Mouse (Mus musculus) T-helper 2 cell (primary cell): ENCODE data around the gene Smu1.

Experiments
- in situ Hi-C: fragments of 300-600 bp; cut with MboI, MseI; formaldehyde crosslinking; loops from one replicate; pipeline ENCODE4 v1.15.1; 2025; ENCODE audit warnings: high pct_unique_total_duplicates

The Smu1 gene

GRCm38 (mm10) chr4:40757157-40757779 lies 455 bp downstream of the Smu1 start:
- in situ Hi-C loops: no loop called here

- in situ Hi-C loops: no loop called here
These were observed 22.4 kb downstream of the Smu1 start for GRCm38 (mm10) chr4:40735351-40735750.

- in situ Hi-C loops: no loop called here
These were observed 26.5 kb downstream of the Smu1 start for GRCm38 (mm10) chr4:40731262-40731661.

- in situ Hi-C loops: no loop called here
These were observed 30.5 kb downstream of the Smu1 start for GRCm38 (mm10) chr4:40727247-40727646.

- in situ Hi-C loops: no loop called here
These were observed 32.2 kb downstream of the Smu1 start for GRCm38 (mm10) chr4:40725554-40725953.

- in situ Hi-C loops: no loop called here
These were observed 32.6 kb downstream of the Smu1 start for GRCm38 (mm10) chr4:40725141-40725540.

- in situ Hi-C loops: loop anchor here (25.0 kb wide), 1 partner anchor 1014 kb away; the partner anchor contains the start of gene Arid3c
These were observed 34.8 kb downstream of the Smu1 start for GRCm38 (mm10) chr4:40722687-40723460.

GRCm38 (mm10) chr4:40722011-40722666 lies 35.6 kb downstream of the Smu1 start, which contains the start of gene Dnaja1:
Gene Dnaja1 (plus strand): TSS chr4:40722150.
- in situ Hi-C loops: loop anchor here (25.0 kb wide), 1 partner anchor 1015 kb away; the partner anchor contains the start of gene Arid3c

- in situ Hi-C loops: loop anchor here (25.0 kb wide), 1 partner anchor 1016 kb away; the partner anchor contains the start of gene Arid3c
These were observed 36.8 kb downstream of the Smu1 start for GRCm38 (mm10) chr4:40720910-40721309.

GRCm38 (mm10) chr4:40717141-40717540 lies 40.6 kb downstream of the Smu1 start:
- in situ Hi-C loops: loop anchor here (25.0 kb wide), 1 partner anchor 1020 kb away; the partner anchor contains the start of gene Arid3c

- in situ Hi-C loops: loop anchor here (25.0 kb wide), 1 partner anchor 1034 kb away; the partner anchor contains the start of gene Arid3c
These were observed 53.9 kb downstream of the Smu1 start for GRCm38 (mm10) chr4:40703710-40704275.

GRCm38 (mm10) chr4:40702797-40703709 lies 54.7 kb downstream of the Smu1 start, which contains the start of gene Aptx:
Gene Aptx (minus strand): TSS chr4:40703194.
- in situ Hi-C loops: loop anchor here (25.0 kb wide), 1 partner anchor 1034 kb away; the partner anchor contains the start of gene Arid3c

GRCm38 (mm10) chr4:40701796-40702195 lies 55.9 kb downstream of the Smu1 start:
- in situ Hi-C loops: loop anchor here (25.0 kb wide), 1 partner anchor 1036 kb away; the partner anchor contains the start of gene Arid3c

GRCm38 (mm10) chr4:40700216-40700615 lies 57.5 kb downstream of the Smu1 start:
- in situ Hi-C loops: loop anchor here (25.0 kb wide), 1 partner anchor 1037 kb away; the partner anchor contains the start of gene Arid3c

GRCm38 (mm10) chr4:40697059-40697458 lies 60.7 kb downstream of the Smu1 start:
- in situ Hi-C loops: no loop called here

- in situ Hi-C loops: no loop called here
These were observed 66.6 kb downstream of the Smu1 start for GRCm38 (mm10) chr4:40691100-40691499.
